Mouse (Mus musculus) G1E (cell line): ENCODE data around the gene Nms.

Experiments
- CTCF ChIP-seq: IDR thresholded peaks from 2 replicates; pipeline ENCODE4 v1.5.1; 2012; ENCODE audit warnings: low read depth, low read length, inconsistent platforms, mixed read lengths
- GATA1 ChIP-seq: IDR thresholded peaks from 2 replicates; pipeline ENCODE4 v1.6.1; 2012; ENCODE audit warnings: borderline replicate concordance, low read length, inconsistent platforms, mixed read lengths
- GATA2 ChIP-seq: IDR thresholded peaks from 2 replicates; pipeline ENCODE4 v1.6.1; 2012; ENCODE audit warnings: low read depth, low read length, inconsistent platforms, borderline replicate concordance
- POLR2AphosphoS5 ChIP-seq: IDR thresholded peaks from 2 replicates; pipeline ENCODE4 v1.6.1; 2012; ENCODE audit warnings: low read depth, low read length, inconsistent platforms; ENCODE audit not compliant: insufficient replicate concordance

DNA sequence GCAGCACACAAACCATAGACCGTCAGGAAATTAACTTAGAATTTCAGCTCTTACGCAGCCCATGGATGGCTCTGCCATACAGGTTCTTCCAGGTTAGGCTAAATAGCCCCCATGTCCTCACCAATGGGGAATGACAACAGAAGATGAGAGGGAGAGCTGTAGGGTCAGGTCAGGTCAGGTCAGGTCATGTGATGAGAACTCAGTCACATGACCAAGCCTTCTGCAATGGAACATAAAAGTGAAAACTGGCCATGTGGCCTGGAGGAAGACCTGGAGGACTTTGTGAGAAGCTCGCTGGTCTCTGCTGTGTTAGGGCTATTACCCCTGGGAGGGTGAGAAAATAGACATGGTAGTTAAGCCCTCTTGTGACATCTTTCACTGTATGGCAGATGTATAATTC, 17.5 kb downstream of the Nms start:
- no peak for TF ChIP-seq CTCF
- no peak for TF ChIP-seq POLR2AphosphoS5
- TF ChIP-seq GATA1 = no peak
- TF ChIP-seq GATA2 = no peak
